Mouse (Mus musculus): ENCODE data around the gene Rrnad1. TPM values are rescaled to one million over a fixed set of nuclear protein-coding genes. Genes with fewer than 3 reads are reported as not detected.
"Not testable (repeated sequence)": the region's sequence is repeated elsewhere in the genome, so short reads cannot be mapped to it uniquely, and the experiment has no call there.

Gene Rrnad1
- polyA plus RNA-seq, 1 experiment from 2014 or later = 16.9 TPM

- Histone ChIP-seq H3K36me3 (ENCODE audit: control insufficient read depth, insufficient read depth, low read length) (no peaks in the 10 kb centered on the region), H3K9me3 (ENCODE audit: control insufficient read depth, low read length) (no peaks in the 10 kb centered on the region), H3K9ac (ENCODE audit: low read length) (peak within 1 kb of the TSS; percentile 97), H3K4me2 (ENCODE audit: low read depth) (peak within 1 kb of the TSS; percentile 89), H3K4me3 (ENCODE audit: low read depth, low read length) (peak within 1 kb of the TSS; percentile 98), H3K27ac (ENCODE audit: low read depth, low read length) (peak within 1 kb of the TSS; percentile 84), H3K4me1 (ENCODE audit: control insufficient read depth, insufficient read depth, low read length) (peaks cover 18% of the 10 kb centered on the region), H3K27me3 (ENCODE audit: control insufficient read depth, insufficient read depth, low read length) (no peaks in the 10 kb centered on the region)
- ATAC-seq (ENCODE audit: insufficient read depth, low FRiP score, low TSS enrichment) (peak; percentile 95), DNase-seq (ENCODE audit: low spot score) (peak; percentile 98)
- under 1% methylated on average over 52 of the region's 57 CpGs for WGBS
Observed at GRCm38 (mm10) chr3:87905880-87906485, 24.5 kb downstream of the Rrnad1 start, which contains the start of gene Hdgf. Gene Hdgf, plus strand, starts transcription at chr3:87906321.

GRCm38 (mm10) chr3:87903821-87904220 is 26.7 kb downstream of the Rrnad1 start:
- Histone ChIP-seq H3K4me2 (ENCODE audit: low read depth) (no peak overlapping the region), H3K27me3 (ENCODE audit: control insufficient read depth, insufficient read depth, low read length) (no peaks in the 10 kb centered on the region), H3K36me3 (ENCODE audit: control insufficient read depth, insufficient read depth, low read length) (no peaks in the 10 kb centered on the region), H3K4me1 (ENCODE audit: control insufficient read depth, insufficient read depth, low read length) (peaks cover 4% of the 10 kb centered on the region; the same call in 1 of the 2 replicates), H3K9me3 (ENCODE audit: control insufficient read depth, low read length) (no peaks in the 10 kb centered on the region), H3K9ac (ENCODE audit: low read length) (no peak overlapping the region), H3K4me3 (ENCODE audit: low read depth, low read length) (no peak overlapping the region), H3K27ac (ENCODE audit: low read depth, low read length) (no peak overlapping the region)
- 51% methylated on average over 5 of the region's 5 CpGs for WGBS
- ATAC-seq (ENCODE audit: insufficient read depth, low FRiP score, low TSS enrichment) = no peak
- no peak for DNase-seq (ENCODE audit: low spot score)

- H3K27me3 ChIP-seq (ENCODE audit: control insufficient read depth, insufficient read depth, low read length); ATAC-seq (ENCODE audit: insufficient read depth, low FRiP score, low TSS enrichment); H3K4me3 ChIP-seq (ENCODE audit: low read depth, low read length); H3K4me2 ChIP-seq (ENCODE audit: low read depth); H3K36me3 ChIP-seq (ENCODE audit: control insufficient read depth, insufficient read depth, low read length); H3K9ac ChIP-seq (ENCODE audit: low read length); H3K4me1 ChIP-seq (ENCODE audit: control insufficient read depth, insufficient read depth, low read length); H3K27ac ChIP-seq (ENCODE audit: low read depth, low read length); H3K9me3 ChIP-seq (ENCODE audit: control insufficient read depth, low read length); DNase-seq (ENCODE audit: low spot score): not testable (repeated sequence)
- 71% methylated on average over 6 of the region's 6 CpGs for WGBS
Observed at GRCm38 (mm10) chr3:87901959-87902358, 28.6 kb downstream of the Rrnad1 start.

GRCm38 (mm10) chr3:87901036-87901624 is 29.4 kb downstream of the Rrnad1 start:
- Histone ChIP-seq H3K27ac (ENCODE audit: low read depth, low read length) (no peak overlapping the region), H3K4me1 (ENCODE audit: control insufficient read depth, insufficient read depth, low read length) (no peaks in the 10 kb centered on the region), H3K4me2 (ENCODE audit: low read depth) (no peak overlapping the region), H3K36me3 (ENCODE audit: control insufficient read depth, insufficient read depth, low read length) (no peaks in the 10 kb centered on the region), H3K4me3 (ENCODE audit: low read depth, low read length) (no peak overlapping the region), H3K9me3 (ENCODE audit: control insufficient read depth, low read length) (no peaks in the 10 kb centered on the region), H3K9ac (ENCODE audit: low read length) (no peak overlapping the region), H3K27me3 (ENCODE audit: control insufficient read depth, insufficient read depth, low read length) (no peaks in the 10 kb centered on the region)
- DNase-seq (ENCODE audit: low spot score) = no peak
- ATAC-seq (ENCODE audit: insufficient read depth, low FRiP score, low TSS enrichment) = no peak
- WGBS = 53% methylated on average over 1 of the region's 1 CpGs

- ATAC-seq (ENCODE audit: insufficient read depth, low FRiP score, low TSS enrichment) = no peak
- no peaks in the 10 kb centered on the region for H3K4me1 ChIP-seq (ENCODE audit: control insufficient read depth, insufficient read depth, low read length)
Observed at GRCm38 (mm10) chr3:87899776-87900175, 30.7 kb downstream of the Rrnad1 start.

GRCm38 (mm10) chr3:87899266-87899665 is 31.3 kb downstream of the Rrnad1 start:
- H3K9ac ChIP-seq (ENCODE audit: low read length) = no peak overlapping the region
- H3K4me2 ChIP-seq (ENCODE audit: low read depth) = no peak overlapping the region
- H3K36me3 ChIP-seq (ENCODE audit: control insufficient read depth, insufficient read depth, low read length) = no peaks in the 10 kb centered on the region
- no peak for ATAC-seq (ENCODE audit: insufficient read depth, low FRiP score, low TSS enrichment)
- 70% methylated on average over 3 of the region's 3 CpGs for WGBS
- H3K27me3 ChIP-seq (ENCODE audit: control insufficient read depth, insufficient read depth, low read length) = no peaks in the 10 kb centered on the region
- no peak for DNase-seq (ENCODE audit: low spot score)
- no peaks in the 10 kb centered on the region for H3K4me1 ChIP-seq (ENCODE audit: control insufficient read depth, insufficient read depth, low read length)
- no peaks in the 10 kb centered on the region for H3K9me3 ChIP-seq (ENCODE audit: control insufficient read depth, low read length)
- H3K4me3 ChIP-seq (ENCODE audit: low read depth, low read length) = no peak overlapping the region
- H3K27ac ChIP-seq (ENCODE audit: low read depth, low read length) = no peak overlapping the region

More at GRCm38 (mm10) chr3:87899776-87900175, 30.7 kb downstream of the Rrnad1 start:
- Histone ChIP-seq H3K9me3 (ENCODE audit: control insufficient read depth, low read length) (no peaks in the 10 kb centered on the region), H3K9ac (ENCODE audit: low read length) (no peak overlapping the region), H3K27ac (ENCODE audit: low read depth, low read length) (no peak overlapping the region), H3K4me2 (ENCODE audit: low read depth) (no peak overlapping the region), H3K36me3 (ENCODE audit: control insufficient read depth, insufficient read depth, low read length) (no peaks in the 10 kb centered on the region), H3K27me3 (ENCODE audit: control insufficient read depth, insufficient read depth, low read length) (no peaks in the 10 kb centered on the region), H3K4me3 (ENCODE audit: low read depth, low read length) (no peak overlapping the region)
- DNase-seq (ENCODE audit: low spot score) = no peak
- WGBS = 81% methylated on average over 3 of the region's 3 CpGs

- Histone ChIP-seq H3K4me1 (ENCODE audit: control insufficient read depth, insufficient read depth, low read length) (no peaks in the 10 kb centered on the region), H3K4me2 (ENCODE audit: low read depth) (no peak overlapping the region), H3K36me3 (ENCODE audit: control insufficient read depth, insufficient read depth, low read length) (no peaks in the 10 kb centered on the region), H3K9ac (ENCODE audit: low read length) (no peak overlapping the region), H3K4me3 (ENCODE audit: low read depth, low read length) (no peak overlapping the region), H3K27me3 (ENCODE audit: control insufficient read depth, insufficient read depth, low read length) (no peaks in the 10 kb centered on the region), H3K27ac (ENCODE audit: low read depth, low read length) (no peak overlapping the region), H3K9me3 (ENCODE audit: control insufficient read depth, low read length) (no peaks in the 10 kb centered on the region)
- 79% methylated on average over 3 of the region's 3 CpGs for WGBS
- no peak for ATAC-seq (ENCODE audit: insufficient read depth, low FRiP score, low TSS enrichment)
- DNase-seq (ENCODE audit: low spot score) = no peak
Observed at GRCm38 (mm10) chr3:87893367-87893905, 37.1 kb downstream of the Rrnad1 start.

GRCm38 (mm10) chr3:87891481-87891880 is 39.0 kb downstream of the Rrnad1 start:
- no peak overlapping the region for H3K4me2 ChIP-seq (ENCODE audit: low read depth)
- DNase-seq (ENCODE audit: low spot score) (no peak), ATAC-seq (ENCODE audit: insufficient read depth, low FRiP score, low TSS enrichment) (no peak)
- no peaks in the 10 kb centered on the region for H3K36me3 ChIP-seq (ENCODE audit: control insufficient read depth, insufficient read depth, low read length)
- H3K27ac ChIP-seq (ENCODE audit: low read depth, low read length) = no peak overlapping the region
- no peaks in the 10 kb centered on the region for H3K27me3 ChIP-seq (ENCODE audit: control insufficient read depth, insufficient read depth, low read length)
- H3K9ac ChIP-seq (ENCODE audit: low read length) = no peak overlapping the region
- no peaks in the 10 kb centered on the region for H3K9me3 ChIP-seq (ENCODE audit: control insufficient read depth, low read length)
- WGBS = 61% methylated on average over 3 of the region's 3 CpGs
- no peaks in the 10 kb centered on the region for H3K4me1 ChIP-seq (ENCODE audit: control insufficient read depth, insufficient read depth, low read length)
- H3K4me3 ChIP-seq (ENCODE audit: low read depth, low read length) = no peak overlapping the region

GRCm38 (mm10) chr3:87887400-87887799 is 43.1 kb downstream of the Rrnad1 start:
- not testable (repeated sequence) for H3K27me3 ChIP-seq (ENCODE audit: control insufficient read depth, insufficient read depth, low read length); H3K4me3 ChIP-seq (ENCODE audit: low read depth, low read length)
- WGBS = 86% methylated on average over 4 of the region's 4 CpGs

More at GRCm38 (mm10) chr3:87887400-87887799, 43.1 kb downstream of the Rrnad1 start:
- H3K27ac ChIP-seq (ENCODE audit: low read depth, low read length); ATAC-seq (ENCODE audit: insufficient read depth, low FRiP score, low TSS enrichment); H3K9me3 ChIP-seq (ENCODE audit: control insufficient read depth, low read length); DNase-seq (ENCODE audit: low spot score); H3K4me2 ChIP-seq (ENCODE audit: low read depth); H3K36me3 ChIP-seq (ENCODE audit: control insufficient read depth, insufficient read depth, low read length); H3K9ac ChIP-seq (ENCODE audit: low read length): not testable (repeated sequence)
- H3K4me1 ChIP-seq (ENCODE audit: control insufficient read depth, insufficient read depth, low read length) = peaks cover 11% of the 10 kb centered on the region

Measured in neural tube, embryonic 11.5 days (tissue).